Mouse (Mus musculus) fat pad, adult 2 months (tissue): ENCODE data around the gene Kdm1b.

ENCODE experiments used
- DNase-seq: peaks from one replicate; pipeline ENCODE4 v3.0.0-alpha.2; 2011; ENCODE audit warnings: low read depth, low spot score; ENCODE audit errors: extremely low read depth

Kdm1b gene

DNA sequence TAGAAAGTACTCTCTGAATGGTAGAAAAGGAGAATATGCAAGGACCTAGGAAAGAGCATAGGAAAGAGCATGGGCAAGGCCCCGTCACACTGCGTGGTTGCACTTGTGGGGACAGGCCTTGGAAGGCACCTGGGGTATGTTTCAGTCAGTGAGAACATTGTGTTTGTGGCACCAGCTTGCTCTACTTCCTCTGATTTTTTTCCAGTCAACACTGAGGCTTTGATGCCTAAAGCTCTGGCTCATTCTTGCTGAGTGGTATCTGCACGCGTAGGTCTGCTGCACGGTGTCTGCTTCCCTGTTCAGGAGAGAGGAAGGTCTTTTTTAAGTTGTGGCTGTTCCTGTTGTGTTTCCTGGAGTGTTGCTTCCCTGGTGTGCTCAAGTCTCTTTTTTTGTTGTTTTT, 13.5 kb downstream of the Kdm1b start:
- DNase-seq = no peak

DNA sequence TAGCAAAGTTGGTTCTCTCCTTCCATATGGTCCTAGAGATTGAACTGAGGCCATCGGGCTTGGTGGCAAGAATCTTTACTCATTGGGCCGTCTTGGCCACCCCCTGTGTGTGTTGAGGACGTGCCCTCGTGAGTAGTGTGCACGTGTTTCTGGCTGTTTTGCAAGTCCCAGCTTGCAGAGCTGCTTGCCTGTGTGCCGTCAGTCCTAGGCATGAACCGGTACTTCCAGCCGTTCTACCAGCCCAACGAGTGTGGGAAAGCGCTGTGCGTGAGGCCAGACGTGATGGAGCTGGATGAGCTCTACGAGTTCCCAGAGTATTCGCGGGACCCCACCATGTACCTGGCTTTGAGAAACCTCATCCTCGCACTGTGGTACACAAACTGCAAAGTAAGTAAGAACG, 19.5 kb downstream of the Kdm1b start:
- no peak for DNase-seq

DNA sequence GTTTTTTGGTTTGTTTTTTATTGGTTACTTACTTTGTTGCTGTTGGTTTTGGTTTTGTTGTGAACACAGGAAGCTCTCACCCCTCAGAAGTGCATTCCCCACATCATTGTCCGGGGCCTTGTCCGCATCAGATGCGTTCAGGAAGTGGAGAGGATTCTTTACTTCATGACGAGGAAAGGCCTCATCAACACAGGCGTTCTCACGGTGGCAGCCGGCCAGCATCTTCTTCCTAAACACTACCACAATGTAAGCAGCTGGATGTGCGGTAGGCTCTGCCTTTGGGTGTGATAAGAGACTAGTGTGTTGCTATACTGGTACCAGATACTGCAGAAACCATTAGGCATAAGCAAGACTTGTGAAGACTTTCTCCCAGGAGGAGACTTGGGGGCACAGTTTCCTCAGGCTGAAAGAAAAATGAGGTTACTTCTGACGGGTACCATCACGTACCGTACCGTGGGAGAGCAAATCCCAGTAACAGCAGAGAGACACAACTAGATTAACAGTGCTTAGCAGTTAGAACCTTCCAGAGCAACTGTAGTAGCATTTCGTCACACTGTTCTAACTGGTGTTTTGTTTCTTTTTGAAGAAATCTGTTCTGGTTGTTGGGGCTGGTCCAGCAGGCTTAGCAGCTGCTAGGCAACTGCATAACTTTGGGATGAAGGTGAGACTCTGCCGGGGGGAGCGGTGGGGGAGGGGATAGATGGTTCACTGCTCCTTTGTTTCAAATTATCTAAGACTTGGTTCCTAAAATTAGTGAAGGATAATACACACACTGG, 20.9 kb downstream of the Kdm1b start:
- no peak for DNase-seq

DNA sequence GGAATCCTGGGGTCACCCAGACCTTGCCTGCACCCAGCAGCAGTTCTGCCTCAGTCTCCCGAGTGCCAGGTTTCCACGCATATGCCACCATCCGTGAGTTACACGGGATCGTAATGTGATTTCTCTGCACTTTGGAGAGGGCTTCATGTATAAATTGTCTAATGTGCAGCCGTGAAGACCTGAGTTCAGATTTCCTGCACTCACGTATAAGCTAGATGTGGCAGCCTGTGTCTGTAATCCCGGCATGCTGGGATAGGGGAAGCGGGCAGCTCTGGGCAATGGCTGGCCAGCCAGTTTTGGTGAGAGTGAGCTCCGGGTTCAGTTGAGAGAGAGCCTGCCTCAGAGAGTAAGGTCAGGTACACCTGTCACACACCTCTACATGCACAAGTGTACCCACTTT, 23.2 kb downstream of the Kdm1b start:
- no peak for DNase-seq

DNA sequence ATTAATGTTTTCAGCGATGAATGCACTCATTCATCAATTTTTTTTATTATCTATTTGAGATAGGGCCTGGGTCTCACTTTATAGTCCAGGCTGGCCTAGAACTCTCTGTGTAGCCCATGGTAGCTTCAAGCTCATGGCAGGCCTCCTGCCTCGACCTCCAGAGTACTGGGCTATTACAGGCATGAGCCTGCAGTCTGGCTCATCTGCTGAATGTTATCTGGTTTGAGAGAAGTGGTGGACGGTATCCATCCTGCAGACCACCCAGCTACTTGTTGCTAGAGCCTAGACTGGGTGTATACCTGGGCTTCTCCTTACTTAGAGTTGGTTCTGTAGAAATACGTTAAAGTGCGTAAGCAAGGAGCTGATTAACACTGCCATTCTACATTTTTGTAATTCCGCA, 23.7 kb downstream of the Kdm1b start:
- DNase-seq = no peak

DNA sequence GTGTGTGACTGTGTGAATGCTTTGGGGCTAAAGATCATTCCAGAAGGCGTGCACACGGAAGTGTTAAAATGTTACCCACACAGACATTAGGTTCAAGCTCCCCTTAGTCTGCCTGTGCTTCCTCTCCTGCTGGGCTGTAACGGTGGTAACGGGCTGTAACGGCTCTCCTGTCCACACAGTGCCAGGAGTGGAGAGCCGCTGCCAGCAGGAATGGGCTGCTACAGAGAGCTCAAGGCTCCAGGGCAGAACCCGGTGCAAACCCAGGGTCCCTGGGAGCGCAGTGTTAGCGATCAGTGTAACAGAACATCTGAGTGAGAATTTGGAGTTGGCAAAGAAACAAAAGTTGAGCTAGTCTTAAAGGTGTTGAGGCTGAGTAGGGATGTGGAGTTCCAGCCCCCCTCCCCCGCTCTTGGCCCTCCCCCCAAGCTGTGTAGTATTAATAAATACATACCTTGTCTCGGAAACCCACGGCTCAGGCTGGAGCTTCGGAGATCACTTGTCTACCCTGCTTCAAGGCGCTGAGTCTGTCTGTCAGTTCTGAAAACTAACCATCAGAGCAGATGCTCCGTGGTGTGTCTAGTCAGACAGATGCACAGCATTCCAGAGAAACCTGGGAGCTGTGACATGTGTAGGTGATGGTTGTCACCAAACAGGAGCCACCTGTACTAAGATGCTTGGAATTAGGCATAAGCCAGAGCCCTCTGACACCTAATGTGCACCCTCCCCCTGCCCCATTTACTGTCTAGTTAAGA, 27.2 kb downstream of the Kdm1b start:
- no peak for DNase-seq

DNA sequence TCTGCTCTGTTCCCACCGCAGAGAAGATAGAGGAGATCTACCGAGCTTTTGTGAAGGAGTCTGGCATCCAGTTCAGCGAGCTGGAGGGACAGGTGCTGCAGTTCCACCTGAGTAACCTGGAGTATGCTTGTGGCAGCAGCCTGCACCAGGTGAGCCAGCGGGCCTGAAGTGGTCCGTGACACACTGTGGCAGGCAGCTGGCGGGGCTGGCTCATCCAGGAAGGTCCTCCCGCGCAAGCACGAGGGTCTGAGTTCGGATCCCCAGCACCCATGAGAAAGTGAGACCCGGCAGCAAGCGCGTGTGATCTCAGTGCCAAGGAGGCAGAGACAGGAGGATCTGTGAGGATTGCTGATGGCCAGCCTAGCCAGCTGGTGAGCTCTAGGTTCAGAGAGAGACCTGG, 28.6 kb downstream of the Kdm1b start:
- no peak for DNase-seq

DNA sequence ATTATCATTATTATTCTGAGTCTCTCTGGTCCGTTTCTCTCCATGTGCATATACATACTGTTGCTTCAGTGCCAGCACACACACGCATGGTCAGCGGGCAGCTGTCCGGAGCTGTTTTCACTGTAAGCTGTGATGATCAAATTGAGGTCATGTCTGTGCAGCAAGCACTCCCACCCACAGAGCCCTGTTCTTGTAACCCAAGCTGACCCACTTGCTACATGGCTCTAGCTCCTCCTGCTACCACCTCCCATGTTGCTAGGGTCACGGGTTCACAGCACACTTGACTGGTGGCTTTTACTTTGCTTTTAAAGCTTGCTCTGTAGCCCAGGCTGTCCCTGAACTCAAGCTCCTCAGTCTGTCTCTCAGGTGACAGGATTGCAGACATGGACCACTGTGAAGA, 29.2 kb downstream of the Kdm1b start:
- DNase-seq = no peak

DNA sequence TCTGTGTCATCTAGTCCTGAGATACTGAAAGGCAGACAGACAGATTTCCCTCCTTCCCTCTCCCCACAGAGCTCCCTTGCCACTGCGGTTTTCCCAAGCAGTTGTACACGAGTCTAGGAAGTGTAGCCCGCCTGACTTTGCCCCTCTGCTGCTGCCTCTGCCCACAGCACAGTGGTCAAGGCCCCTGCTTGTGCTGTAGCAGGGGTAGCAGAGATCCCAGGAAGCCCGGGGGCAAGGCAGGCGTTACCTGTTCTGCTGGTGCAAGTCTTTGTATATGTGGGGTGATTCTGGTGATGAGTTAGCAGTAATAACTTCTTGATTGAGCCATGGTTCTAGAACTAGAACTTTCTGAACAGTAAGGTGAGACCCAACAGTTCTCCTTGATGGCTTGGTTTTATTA, 32.9 kb downstream of the Kdm1b start:
- DNase-seq = no peak

DNA sequence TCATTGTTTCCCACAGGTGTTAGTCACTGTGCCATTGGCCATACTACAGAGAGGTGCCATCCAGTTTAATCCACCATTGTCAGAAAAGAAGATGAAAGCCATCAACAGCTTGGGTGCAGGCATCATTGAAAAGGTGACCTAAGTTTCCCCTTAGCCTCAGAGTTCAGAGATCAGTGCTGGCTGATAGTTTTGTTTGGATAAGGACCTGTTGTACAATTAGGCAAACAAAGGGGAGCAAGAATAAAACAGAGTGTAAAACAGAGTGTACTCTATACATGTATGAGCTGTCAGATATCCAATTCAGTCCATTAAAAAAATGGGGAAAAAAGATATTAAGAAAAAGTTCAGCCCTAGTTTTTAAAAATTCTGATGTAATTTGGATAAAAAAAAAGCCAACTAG, 34.1 kb downstream of the Kdm1b start:
- no peak for DNase-seq

DNA sequence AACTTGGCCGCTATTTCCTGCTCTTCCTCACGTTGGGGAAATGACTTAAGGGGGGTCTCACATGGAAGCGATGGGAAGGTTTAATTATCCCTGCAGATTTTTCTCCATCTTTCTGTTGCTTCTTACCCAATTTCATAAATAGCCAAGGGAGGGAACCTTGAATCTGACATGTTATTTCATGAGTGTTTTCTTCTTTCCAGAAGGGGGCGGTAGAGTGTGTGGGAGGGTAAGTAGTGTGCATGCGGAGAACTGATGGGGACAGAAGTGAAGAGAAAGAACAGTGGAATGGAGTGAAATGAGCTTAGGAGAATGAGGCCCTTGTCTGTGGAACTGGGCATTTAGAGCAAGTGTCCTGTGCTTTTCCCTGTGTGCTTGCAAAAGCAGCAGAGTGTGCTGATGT, 35.5 kb downstream of the Kdm1b start:
- no peak for DNase-seq

DNA sequence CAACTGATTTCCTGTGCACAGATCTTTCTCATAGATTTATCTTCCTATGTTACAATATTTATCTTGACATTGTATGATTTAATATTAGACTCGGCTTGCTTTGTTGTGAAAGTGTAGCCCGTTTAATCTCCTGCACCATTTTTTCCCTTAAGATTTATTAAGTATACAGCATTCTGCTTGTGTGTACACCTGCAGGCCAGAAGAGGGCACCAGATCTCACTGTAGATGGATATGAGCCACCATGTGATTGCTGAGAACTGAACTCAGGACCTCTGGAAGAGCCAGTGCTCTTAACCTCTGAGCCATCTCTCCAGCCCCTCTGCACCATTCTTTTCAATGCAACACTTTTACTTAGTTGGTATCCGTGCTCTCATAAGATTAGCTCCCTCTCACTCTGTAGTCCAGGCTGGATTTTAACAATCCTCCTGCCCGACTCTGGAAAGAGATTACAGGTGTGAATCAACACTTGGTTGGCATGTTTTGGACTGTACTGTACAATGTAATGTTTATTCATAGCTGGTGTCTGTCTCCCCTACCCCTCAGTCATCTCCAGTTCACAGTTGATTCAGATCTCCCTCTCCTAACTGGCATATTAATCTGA, 37.7 kb downstream of the Kdm1b start:
- no peak for DNase-seq

DNA sequence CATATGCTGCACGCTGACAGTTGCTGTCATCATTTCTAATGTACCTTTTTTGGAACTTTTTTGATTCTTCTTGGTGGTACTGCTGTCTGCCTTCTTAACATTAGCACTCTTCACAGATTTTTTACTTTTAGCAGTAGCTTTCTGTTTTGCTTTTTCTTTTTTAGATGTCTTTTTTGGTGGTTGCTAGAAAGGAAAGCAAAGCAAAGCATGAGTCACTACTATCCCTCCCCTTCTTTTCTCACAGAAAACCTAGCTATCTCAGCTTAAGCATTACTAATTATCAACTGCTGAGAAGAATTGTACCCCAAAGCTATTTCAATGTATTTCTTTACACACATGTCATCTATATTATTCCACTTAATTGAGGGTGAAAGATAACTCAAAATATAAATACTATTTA, 45.1 kb downstream of the Kdm1b start:
- no peak for DNase-seq

DNA sequence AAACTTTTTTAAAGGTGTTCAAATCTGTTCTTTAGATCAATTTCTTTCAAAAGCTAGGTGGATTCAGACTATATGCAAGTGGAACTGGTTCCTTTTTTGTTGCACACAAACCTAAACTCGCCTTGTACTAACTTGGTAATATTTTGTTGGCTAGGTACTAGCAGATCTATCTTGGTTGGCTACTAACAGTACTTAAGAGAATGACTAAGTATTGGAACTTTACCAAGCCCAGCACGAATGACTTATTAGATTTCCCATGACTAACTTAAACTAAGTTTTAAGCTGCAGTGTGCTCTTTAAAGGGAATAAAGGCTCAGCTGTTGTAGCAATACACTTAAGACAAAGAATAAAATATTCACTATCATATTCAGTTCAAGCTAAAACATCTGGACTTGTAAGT, 46.0 kb downstream of the Kdm1b start:
- no peak for DNase-seq

DNA sequence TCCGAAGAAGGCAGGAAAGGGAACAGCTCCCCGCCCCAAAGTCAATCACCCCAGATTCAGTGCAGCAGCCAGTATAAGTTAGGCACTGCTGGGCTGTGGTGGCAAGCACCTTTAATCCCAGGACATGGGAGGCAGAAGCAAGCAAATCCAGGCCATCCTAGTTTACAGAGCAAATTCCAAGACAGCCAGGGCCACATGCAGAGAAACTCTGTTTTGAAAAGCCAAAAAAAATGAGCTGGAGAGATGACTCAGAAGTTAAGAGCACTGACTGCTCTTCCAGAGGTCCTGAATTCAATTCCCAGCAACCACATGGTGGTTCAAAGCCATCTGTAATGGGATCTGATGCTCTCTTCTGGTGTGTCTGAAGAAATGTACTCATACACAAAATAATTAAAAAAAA, 50.5 kb downstream of the Kdm1b start:
- no peak for DNase-seq

DNA sequence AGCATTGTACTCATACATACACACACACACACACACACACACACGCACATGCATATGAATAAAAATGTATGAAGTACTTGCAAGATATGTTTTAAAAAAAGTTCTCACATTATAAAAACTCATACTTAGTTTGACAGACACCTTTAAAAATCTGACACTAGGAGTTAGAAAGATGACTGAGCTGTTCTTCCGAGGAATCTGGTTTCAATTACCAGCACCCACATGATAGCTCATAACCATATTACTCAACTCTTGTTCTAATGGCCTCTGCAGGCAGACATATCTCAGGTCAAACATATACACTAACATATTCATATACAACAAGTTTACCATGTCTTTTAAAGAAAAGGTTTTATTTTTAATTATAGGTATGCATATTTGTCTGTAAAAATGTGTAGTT, 53.3 kb downstream of the Kdm1b start:
- no peak for DNase-seq

DNA sequence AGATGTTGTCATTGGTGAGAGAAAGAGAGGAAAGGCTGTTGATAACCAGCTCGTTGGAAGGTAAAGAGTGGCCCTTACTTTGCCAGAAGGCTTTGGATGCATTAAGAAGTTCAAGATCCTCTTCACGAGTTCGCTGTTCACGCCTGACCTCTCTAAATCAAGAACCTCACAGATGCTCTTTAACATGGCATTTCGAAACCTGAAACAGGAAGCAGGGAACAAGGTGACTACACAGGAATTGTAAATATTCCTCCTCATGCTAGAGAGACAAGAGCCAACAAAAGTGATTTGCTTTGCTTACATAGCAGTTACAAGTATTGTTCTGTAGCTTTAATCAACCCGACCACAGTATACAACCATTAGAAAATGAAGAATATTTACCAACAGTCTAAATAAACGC, 56.0 kb downstream of the Kdm1b start:
- no peak for DNase-seq

DNA sequence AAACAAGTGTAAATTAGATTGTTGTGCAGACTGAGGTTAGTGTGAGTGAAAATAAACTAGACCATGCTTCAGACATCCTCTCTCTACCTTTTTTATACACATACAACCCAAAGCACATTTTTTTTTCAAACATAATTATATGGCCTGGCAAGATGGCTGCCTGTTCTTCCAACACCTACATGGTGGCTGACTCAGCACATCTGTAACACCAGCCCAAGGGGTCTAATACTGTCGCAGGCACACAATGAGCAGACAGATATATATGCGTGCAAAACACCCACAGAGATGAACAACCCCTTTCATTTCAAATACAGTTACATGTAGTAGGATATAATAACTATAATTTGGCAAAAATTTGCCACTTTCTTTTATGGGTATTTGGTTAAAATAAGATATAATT, 57.3 kb downstream of the Kdm1b start:
- DNase-seq = no peak

DNA sequence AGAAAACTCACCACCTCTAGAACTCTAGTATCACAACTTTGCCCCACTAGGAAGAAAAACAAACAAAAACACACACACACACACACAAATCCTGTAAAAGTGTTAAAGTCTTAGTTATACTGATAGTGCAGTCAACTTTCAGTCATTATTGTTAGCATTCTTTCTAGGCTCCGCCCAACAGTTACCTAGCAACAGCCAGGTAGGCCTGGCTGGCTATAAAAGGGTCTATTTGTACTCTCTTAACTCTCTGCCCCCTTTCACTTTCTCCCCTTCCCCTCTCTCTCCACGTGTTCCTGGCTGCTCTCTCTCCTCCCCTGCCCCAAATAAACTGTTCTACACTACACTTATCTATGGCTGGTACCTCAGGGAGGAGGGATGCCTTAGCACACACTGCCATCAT, 60.8 kb downstream of the Kdm1b start:
- no peak for DNase-seq

DNA sequence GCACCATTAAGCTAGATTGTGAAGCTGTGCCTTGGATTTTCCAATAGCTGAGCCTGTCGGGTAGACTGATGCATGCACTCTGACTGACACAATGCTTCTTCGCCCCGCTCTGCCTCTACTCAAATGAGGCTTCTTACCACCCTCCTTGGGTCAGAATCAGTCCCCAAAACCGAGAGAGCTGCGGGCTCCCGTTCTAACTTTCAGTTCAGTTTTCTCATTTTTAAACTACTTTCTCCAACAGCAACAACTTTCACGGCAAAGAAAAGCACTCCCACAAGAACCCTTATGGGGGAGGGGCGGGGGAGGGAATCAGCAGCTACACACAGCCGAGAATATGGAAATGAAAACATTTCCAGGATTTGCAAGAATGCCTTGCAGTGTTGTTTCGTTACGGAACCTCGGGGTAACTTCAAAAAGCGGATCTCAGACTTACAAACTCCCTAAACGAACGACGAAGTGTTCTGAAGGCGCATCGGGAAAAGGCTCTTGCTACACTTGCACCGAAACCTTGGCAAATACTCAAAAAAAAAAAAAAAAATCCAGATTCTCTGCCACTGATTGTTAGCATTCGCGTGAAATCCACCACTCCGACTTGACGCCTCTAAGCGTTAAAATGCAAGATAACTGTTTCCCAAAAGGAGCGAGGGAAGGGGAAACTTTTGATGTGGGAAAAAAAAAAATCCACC, 61.7 kb downstream of the Kdm1b start:
- DNase-seq = no peak

DNA sequence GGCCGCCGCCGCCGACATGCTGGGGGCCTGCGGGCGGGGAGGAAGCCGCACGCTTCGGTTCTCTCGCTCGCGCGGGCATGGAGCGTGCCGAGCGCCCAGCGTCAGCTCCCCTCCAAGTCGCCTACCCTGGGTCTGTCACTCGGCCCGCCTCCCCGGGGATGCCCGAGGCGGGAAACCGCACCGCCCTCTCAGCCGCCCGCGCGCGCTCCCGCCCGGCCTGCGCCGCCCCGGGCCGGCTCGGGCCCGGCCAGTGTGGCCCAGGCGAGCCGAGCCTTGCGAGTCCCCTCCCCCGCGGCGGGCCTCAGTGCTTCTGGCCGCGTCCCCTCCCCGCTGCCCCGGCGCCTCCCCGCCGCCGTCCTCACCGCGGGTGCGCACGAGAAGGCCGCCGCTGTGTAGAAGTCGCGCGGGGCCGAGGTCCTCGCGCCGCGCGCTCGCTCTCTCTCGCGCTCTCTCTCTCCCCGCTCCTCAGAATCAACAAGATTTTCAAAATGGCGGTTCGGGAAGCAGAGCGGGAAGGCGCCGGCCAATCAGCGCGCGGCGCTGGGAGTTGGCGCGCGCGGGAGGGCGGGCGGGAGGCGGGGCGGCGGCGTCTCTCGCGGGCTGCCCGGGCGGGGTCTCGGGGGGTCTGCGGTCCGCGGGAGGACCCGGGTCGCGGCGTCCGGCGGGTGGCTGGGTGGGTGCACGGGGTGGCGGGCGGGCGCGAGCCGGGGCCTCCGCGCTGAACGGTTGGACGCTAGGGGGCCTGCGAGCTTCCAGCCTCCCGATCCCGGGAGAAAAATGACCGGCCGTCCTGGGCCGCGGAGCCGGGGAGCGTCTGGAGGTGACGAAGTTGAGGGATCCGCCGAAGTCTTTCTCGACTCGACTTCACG, 62.6 kb downstream of the Kdm1b start, which contains the start of gene Dek:
Gene Dek, minus strand, starts transcription at position 491 of the 869 bp plus-strand sequence.
- no peak for DNase-seq
